Mouse (Mus musculus) leukemia stem cell, adult 10-12 weeks (primary cell): ENCODE results near the gene Tuft1. TPM values are rescaled to one million over a fixed set of nuclear protein-coding genes. Genes with fewer than 3 reads are reported as not detected.

ENCODE experiments used
- polyA plus RNA-seq: library from polyadenylated mRNA; stranded (reverse); fragments of >175 nt; gene quantifications from 2 replicates; pipeline ENCODE4 v1.2.3, GENCODE M21; 2012; ENCODE audit warnings: low replicate concordance

Tuft1 gene
- 0.71 and 1.3 TPM in 2 replicates for polyA plus RNA-seq

DNA sequence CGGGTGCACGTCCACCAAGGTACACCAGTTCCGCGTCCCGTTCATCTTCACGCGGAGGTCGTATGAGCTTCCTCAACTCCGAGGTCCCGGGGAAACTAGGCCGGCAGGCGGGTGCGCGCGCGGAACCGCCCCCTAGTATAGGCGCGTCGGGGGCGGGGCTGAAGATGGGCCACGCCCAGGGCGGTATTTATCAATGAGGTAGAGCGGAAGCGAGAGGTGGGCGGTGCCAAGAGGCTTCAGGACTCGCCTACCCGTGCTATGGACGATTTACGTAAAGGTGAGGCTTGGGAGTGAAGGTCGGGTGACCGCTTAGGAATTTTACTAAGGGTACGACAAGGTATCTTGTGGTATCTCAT, at the start of gene Tuft1:
Tuft1 (minus strand) TSS at position 133 of the 356 bp plus-strand sequence.

DNA sequence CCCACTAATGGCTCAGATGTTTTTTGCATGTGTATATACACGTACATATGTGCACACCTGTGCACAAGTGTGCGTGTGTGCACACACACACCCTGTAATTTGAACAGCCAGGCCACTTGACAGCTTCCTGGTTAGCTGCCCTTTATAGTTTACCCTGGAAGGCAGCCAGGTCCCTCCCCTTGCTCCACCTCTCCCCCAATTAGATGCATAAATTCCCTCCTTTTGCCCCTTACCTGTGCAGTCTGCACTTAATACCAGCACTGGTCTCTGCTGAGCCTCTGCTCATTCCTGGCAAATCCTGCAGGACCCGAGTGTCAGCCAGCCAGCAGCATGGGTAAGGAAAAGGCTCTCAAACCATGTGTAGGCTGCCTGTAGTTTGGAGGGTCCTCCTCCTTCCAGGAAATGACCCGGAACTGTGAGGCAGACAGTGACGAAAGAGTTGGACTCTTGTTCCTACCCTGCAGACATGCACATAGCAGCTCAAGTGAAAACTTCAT, 34.7 kb upstream of the Tuft1 start, which contains the start of gene Selenbp2:
Selenbp2 (plus strand) TSS at position 228 of the 497 bp plus-strand sequence.

DNA sequence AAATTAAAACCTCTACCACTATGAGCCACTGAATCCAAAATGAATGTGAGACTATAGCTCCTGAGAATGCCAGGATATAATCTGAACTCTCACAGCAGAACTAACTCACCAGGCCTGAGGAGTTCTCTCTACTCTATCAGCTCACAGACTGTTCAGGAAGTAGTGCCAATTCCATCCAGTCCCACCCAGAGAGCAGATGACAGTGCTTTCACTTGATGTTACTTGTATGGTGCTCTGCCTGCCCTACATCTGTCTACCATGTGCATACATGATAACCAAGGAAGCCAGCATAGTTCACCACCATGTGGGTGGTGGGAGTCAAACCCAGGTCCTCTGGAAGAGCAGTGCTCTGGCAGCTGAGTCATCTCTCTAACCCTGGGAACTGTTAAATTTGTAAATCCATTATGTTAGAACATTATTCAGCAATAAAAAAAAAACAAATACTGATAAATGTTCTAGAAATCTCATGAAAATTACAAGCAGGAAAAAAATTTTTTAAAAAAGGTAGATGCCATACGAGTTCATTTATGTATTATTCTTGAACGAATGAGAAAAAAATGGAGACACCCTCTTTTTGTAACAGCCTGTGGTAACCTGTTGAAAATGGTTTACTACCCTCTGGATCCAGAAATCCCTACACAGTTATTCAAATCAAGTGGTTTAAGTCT, 16.0 kb downstream of the Tuft1 start, which contains the start of gene Gm10972:
Gm10972 (plus strand) TSS at position 618 of the 668 bp plus-strand sequence.

DNA sequence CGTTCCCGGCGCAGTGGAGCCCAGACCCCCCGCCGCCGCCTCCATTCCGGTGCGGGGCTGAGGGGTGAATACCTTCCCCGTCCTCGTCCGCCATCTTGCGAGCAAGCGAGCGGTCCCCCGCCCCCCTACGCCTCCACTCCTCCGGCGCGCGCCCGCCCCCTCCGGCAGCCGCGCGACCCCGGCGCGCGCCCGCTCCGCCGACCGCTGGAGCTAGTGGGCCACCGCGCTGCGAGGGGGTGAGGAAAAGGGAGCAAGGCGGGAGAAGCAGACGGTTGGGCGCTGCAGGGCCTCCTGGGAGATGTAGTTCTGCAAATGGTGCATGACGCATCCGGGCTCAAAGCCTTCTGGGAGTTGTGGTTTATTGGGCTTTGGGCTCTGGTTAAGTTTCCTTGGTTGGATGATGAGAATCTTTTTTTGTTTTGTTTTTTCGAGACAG, 76.2 kb downstream of the Tuft1 start, which contains the start of gene Snx27:
Snx27 (minus strand) TSS at position 261 of the 436 bp plus-strand sequence.

Other genes starting within 250 kb of the Tuft1 start
- 0.62 and 1.2 TPM in 2 replicates for gene Tdrkh, start 245.6 kb downstream of the Tuft1 start, polyA plus RNA-seq
- 64.0 and 64.6 TPM in 2 replicates for gene Mrpl9, start 215.6 kb downstream of the Tuft1 start, polyA plus RNA-seq
- gene Oaz3, start 215.0 kb downstream of the Tuft1 start, polyA plus RNA-seq: not detected in 2 replicates
- gene Celf3, start 180.6 kb downstream of the Tuft1 start, polyA plus RNA-seq: 0.59 TPM in 1 of 2 replicates, not detected in the other
- gene Riiad1, start 178.5 kb downstream of the Tuft1 start, polyA plus RNA-seq: not detected in 2 replicates
- gene Snx27, start 76.2 kb downstream of the Tuft1 start, polyA plus RNA-seq: 6.8 and 8.7 TPM in 2 replicates
- not detected in 2 replicates for gene Gm10972, start 15.8 kb downstream of the Tuft1 start, polyA plus RNA-seq
- gene Selenbp2, start 34.7 kb upstream of the Tuft1 start, polyA plus RNA-seq: 1.2 TPM in 1 of 2 replicates, not detected in the other
- 0.03 and 0.06 TPM in 2 replicates for gene Cgn, start 127.6 kb upstream of the Tuft1 start, polyA plus RNA-seq
- gene Pogz, start 178.7 kb upstream of the Tuft1 start, polyA plus RNA-seq: 89.9 and 128 TPM in 2 replicates
- gene Psmb4, start 228.1 kb upstream of the Tuft1 start, polyA plus RNA-seq: 227 and 271 TPM in 2 replicates